Mouse (Mus musculus) brain, embryonic 14.5 days (tissue): ENCODE data around the gene Tmem206.

Experiments
- CTCF ChIP-seq: fragments of 200-500 bp; IDR thresholded peaks from 2 replicates; pipeline ENCODE4 v1.5.1; 2012; ENCODE audit warnings: inconsistent platforms, mild to moderate bottlenecking, moderate library complexity, borderline replicate concordance; ENCODE audit not compliant: insufficient read depth, insufficient read length; ENCODE audit errors: extremely low read depth
- POLR2A ChIP-seq: fragments of 200-500 bp; IDR thresholded peaks from 2 replicates; pipeline ENCODE4 v1.6.1; 2012; ENCODE audit warnings: mild to moderate bottlenecking, inconsistent platforms, borderline replicate concordance; ENCODE audit not compliant: poor library complexity, insufficient read depth, insufficient read length, severe bottlenecking; ENCODE audit errors: extremely low read depth

- TF ChIP-seq CTCF (no peak), POLR2A (no peak)
These were observed 55.1 kb downstream of the Tmem206 start for GRCm38 (mm10) chr1:191380843-191381242.
